Mouse (Mus musculus) layer of hippocampus, adult 8-10 months (tissue): Measurements from ENCODE around the gene Micall2. TPM values are rescaled to one million over a fixed set of nuclear protein-coding genes. Genes with fewer than 3 reads are reported as not detected.

Source experiments
- DNase-seq, 2 experiments: peaks; one replicate each; pipeline ENCODE4 v3.0.0; 2022; ENCODE audit warnings: low spot score in 2 of 2
- microRNA-seq, 2 experiments: library from miRNA; unstranded; fragments of <30 nt; microRNA quantifications; one replicate each; pipeline ENCODE4 v1.2.0; 2022
- total RNA-seq, 4 experiments: library from RNA; stranded (reverse); gene quantifications; 2 replicates each; pipeline ENCODE4 v1.2.4; 2022

The Micall2 gene
- total RNA-seq, 4 experiments from 2014 or later: 2.0 to 4.5 (median 2.8) TPM

DNA sequence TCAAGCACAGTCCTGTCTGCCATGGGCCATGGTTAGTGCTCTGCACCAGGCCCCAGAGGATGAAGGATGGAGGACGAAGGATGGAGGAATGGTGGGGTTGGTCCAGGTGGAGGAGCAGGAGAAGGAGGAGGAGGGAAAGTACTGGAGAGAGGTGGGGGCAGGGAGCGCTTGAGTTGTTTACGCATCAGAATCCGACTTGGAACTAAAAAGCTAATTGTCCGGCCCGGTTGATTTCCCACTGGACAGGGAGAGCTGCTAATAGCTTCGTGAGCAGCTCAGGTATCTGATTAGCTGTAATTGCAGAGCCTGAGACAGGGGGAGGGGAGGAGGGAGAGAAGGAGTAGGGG lies 53.5 kb downstream of the Micall2 start:
- no peak for DNase-seq

DNA sequence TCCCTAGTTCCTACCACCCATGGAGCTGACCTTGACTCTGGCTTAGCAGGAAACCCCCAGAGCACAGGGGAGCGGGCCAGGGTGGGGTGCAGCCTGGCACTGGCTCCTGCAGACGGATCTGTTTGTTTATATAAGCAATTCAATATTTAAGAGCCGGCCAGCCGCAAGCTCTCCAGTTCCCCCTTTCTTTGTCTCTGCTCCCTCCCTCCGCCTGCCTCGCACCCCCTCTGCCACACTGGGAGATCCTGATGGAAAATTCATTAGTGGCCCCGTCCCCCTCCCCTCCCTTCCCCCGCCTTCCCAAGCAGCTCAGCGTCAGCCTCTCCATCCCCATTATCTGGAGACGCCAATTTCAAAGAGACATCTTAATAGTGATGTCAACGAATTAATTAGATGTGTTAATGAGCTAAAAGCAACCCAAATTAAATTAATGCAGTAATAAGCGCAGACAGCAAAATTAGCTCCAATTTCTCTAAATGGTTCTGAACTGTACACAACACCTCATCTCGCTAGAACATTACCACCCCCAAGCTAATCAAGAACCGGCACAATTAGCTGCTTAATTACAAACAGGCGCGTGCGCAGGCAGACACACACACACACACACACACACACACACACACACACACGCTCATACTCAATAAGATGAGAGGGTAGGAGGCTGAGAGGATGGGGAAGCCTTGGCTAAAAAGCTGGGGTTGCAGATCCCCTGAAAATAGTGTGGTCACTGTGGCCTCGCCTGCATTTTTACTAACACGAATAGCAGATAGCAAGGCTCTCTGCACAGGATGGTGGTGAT lies 54.1 kb downstream of the Micall2 start:
- DNase-seq: no peak

DNA sequence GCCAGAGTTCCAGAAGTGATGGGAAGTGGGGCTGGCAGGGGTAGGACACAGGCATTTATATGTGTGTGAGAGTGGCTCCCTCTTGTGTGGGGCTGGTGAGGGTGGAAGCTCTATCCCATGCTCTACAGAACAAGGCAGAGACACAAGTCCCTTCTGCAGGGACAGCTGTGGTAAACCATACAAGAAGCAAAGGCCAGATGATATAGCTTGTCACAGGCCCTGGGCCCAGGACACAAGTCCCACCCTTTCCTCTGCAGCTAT lies 60.5 kb downstream of the Micall2 start:
- DNase-seq: no peak

DNA sequence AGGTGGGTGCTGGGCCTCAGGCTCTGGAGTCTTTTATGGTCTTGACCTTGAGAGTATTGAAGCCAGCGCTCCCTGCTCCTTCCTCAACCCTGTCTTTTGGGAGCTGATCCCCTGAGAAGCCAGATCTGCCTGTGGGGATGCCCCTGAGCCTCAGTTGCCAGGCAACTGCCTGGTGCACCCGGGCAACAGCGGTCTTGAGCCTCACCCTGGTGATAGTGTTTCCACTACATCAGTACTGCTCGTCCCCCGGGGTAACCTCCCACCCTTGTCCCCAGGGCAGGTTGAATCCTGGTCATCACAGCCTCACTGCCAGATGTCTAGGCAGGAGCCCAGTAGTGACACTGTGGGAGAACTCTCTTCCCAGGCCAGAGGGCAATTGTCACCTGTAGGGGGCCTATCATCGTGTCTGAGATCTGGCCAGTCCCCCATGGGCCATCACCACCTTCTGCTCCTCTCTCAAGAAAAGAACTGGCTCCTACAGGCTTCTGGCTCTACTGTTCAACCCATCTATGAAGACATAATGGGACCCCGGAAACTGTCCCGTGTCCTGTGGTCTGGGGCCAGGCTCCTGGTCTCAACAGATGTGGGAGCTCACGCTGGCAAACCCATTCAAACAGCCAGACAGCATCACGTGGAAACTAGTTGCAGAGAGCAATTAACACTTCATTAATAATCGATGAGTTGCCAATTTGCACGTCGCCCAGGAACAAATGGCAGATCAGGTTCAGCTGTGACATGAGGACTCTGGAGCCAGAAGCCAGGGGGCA lies 61.0 kb downstream of the Micall2 start:
- no peak for DNase-seq

- DNase-seq: no peak
Measured at GRCm38 (mm10) chr5:139669380-139669779, 66.8 kb downstream of the Micall2 start.

- peak; percentile 28 to 56 for DNase-seq
Measured at GRCm38 (mm10) chr5:139668494-139668893, 67.6 kb downstream of the Micall2 start.

DNA sequence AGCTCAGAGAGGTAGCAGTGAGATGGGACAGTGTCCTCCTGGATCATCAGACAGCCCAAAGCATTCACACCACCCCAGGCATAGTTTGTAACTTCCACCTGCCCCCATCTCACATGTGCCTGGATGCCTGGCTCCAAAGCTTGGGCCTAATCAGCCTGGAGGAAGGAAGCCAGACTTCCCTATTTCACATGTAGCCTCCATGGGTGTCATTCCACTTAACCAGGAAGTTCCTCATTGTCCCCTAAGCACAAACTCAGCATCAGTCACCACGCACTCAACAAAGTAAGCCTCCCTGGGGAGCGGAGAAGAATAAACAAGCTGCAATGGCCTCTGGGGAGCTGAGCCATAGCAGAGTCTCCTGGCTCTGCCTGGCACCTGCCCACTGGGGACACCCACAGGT lies 69.6 kb downstream of the Micall2 start:
- DNase-seq: no peak

- no peak for DNase-seq
Measured at GRCm38 (mm10) chr5:139665375-139665774, 70.8 kb downstream of the Micall2 start.

GRCm38 (mm10) chr5:139661713-139662112 lies 74.4 kb downstream of the Micall2 start:
- DNase-seq: no peak

GRCm38 (mm10) chr5:139659307-139659706 lies 76.8 kb downstream of the Micall2 start:
- DNase-seq: no peak

- no peak for DNase-seq
Measured at GRCm38 (mm10) chr5:139658865-139659264, 77.3 kb downstream of the Micall2 start.

DNA sequence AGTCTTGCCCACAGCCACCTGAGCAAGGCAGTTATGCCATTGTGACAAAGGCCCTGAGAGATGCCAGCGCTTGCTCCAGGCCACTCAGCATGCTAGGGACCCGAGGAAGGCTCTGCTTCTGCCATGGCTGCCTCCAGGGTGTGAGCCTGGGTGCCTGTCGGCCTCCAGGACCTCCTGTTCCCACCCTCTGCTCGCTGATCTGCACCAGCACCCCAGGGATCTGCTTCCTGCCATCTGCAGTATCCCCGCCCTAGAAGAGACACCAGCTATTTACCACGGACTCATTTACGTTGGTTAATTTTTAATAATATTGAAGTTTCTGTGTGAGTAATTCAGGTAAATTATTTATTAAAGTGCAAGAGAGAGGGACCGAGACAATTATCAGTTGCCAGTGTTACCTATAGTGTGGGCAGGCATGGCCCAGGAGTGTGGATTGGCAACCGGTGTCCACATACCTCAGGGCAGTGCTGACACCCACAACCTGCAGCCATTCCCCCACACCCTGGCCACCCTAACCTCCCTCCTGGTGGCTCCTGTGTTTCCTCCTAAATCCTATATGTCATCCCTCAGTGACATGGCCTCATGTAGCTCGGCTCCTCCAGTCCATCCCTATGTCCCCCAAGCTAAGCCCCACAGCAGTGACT lies 78.1 kb downstream of the Micall2 start:
- DNase-seq: no peak

Small RNAs within 50 kb of the gene (microRNA-seq; reads per million reads assigned to microRNA genes)
- 1.6 to 5.6 reads per million in 2 experiments for gene Mir7037

Other genes with a start within 250 kb of the Micall2 start
- gene Uncx, start 192.8 kb downstream of the Micall2 start, total RNA-seq: not detected
- 100 to 1,000 TPM in 1 of 4 experiments, 10 to 100 TPM in 3; 80.3 to 100 (median 97.2) TPM for gene Ints1, start 39.3 kb upstream of the Micall2 start, total RNA-seq
- gene Mafk, start 55.2 kb upstream of the Micall2 start, total RNA-seq: 10 to 100 TPM in 2 of 4 experiments, 1 to 10 TPM in 2; 9.2 to 16.4 (median 10.5) TPM
- 1 to 10 TPM in 1 of 4 experiments, under 1 TPM in 3; 0.37 to 1.1 (median 0.68) TPM for gene Tmem184a, start 83.6 kb upstream of the Micall2 start, total RNA-seq
- gene Gm26938, start 90.1 kb upstream of the Micall2 start, total RNA-seq: not detected
- 10 to 100 TPM; 17.6 to 19.2 (median 18.5) TPM for gene Psmg3, start 90.5 kb upstream of the Micall2 start, total RNA-seq
- 10 to 100 TPM; 27.6 to 34.4 (median 30.4) TPM for gene Elfn1, start 171.6 kb upstream of the Micall2 start, total RNA-seq